Mouse (Mus musculus) forebrain, embryonic 14.5 days (tissue): Measurements from ENCODE around the gene Pakap. TPM values are rescaled to one million over a fixed set of nuclear protein-coding genes. Genes with fewer than 3 reads are reported as not detected.

Experiments
- ATAC-seq: fragments of 200-750 bp; cut with Nextera tagmentation; 2 replicates; pipeline ENCODE4 v1.8.0; 2017; ENCODE audit warnings: mild to moderate bottlenecking, moderate library complexity
- DNase-seq: peaks from one replicate; pipeline ENCODE4 v3.0.0-alpha.2; 2015; ENCODE audit warnings: low spot score
- H3K27ac ChIP-seq: fragments of 300-500 bp; sonication (generic); 2 replicates; pipeline ENCODE4 v1.5.1; 2014; ENCODE audit warnings: low read depth, mild to moderate bottlenecking, control low read depth, low read length, moderate library complexity
- H3K27me3 ChIP-seq: fragments of 300-500 bp; sonication (generic); replicated peaks from 2 replicates; pipeline ENCODE4 v1.6.1; 2014; ENCODE audit warnings: low read length, control low read depth, mixed read lengths; ENCODE audit not compliant: control insufficient read depth, insufficient read depth
- H3K36me3 ChIP-seq: fragments of 300-500 bp; sonication (generic); 2 replicates; pipeline ENCODE4 v1.6.1; 2014; ENCODE audit warnings: low read length, control low read depth; ENCODE audit not compliant: control insufficient read depth, insufficient read depth
- H3K4me1 ChIP-seq: fragments of 300-500 bp; sonication (generic); 2 replicates; pipeline ENCODE4 v1.6.1; 2014; ENCODE audit warnings: antibody characterized with exemption, low read length, control low read depth; ENCODE audit not compliant: control insufficient read depth, insufficient read depth
- H3K4me2 ChIP-seq: fragments of 300-500 bp; sonication (generic); 2 replicates; pipeline ENCODE4 v1.6.1; 2014; ENCODE audit warnings: mild to moderate bottlenecking, control low read depth, low read length
- H3K4me3 ChIP-seq: fragments of 300-500 bp; sonication (generic); 2 replicates; pipeline ENCODE4 v1.5.1; 2014; ENCODE audit warnings: low read depth, low read length, control low read depth
- H3K9ac ChIP-seq: fragments of 300-500 bp; sonication (generic); 2 replicates; pipeline ENCODE4 v1.6.1; 2014; ENCODE audit warnings: mild to moderate bottlenecking, low read length, control low read depth, moderate library complexity
- H3K9me3 ChIP-seq: fragments of 300-500 bp; sonication (generic); replicated peaks from 2 replicates; pipeline ENCODE4 v1.6.1; 2016; ENCODE audit warnings: low read length, control low read depth, mixed read lengths; ENCODE audit not compliant: control insufficient read depth
- WGBS: fragments of 180-500 bp; shearing (Covaris S2); extraction: QIAGEN DNeasy Blood & Tissue Kit; methylation state at CpG from one replicate; pipeline ENCODE4 v1.1.7; 2014; 5-methylcytosine and 5-hydroxymethylcytosine counted together
- polyA plus RNA-seq: library from polyadenylated mRNA; unstranded; fragments of >200 nt; fragmentation: Nextera tagmentation; extraction: Ambion mirVana; gene quantifications from 2 replicates; pipeline ENCODE4 v1.2.1, GENCODE M21; 2014

Gene Pakap
- polyA plus RNA-seq, 1 experiment from 2014 or later: 4.1 TPM

DNA sequence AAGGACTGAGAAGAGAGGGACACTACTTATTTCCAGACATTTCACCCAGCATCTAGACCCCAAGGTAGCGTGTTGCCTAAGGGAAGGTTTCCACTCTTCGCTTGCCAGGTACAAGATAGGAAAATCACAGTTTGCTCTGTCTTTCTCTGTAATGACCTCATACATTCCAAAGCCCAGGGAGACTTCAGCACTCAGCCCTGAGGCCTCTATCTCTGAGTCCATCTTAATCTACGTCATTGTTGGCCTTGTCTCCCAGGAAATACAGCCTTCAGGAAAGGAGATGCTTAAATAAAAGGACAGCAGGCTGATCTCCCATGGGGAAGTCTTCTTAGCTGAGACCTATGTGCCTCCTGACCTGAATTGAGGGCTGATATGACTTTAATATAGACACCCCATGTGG lies 234.4 kb downstream of the Pakap start:
- no peaks in the 10 kb centered on the region for H3K36me3 ChIP-seq
- no peaks in the 10 kb centered on the region for H3K27me3 ChIP-seq
- H3K4me3 ChIP-seq: no peak overlapping the region
- no peak overlapping the region for H3K9ac ChIP-seq
- DNase-seq (no peak), ATAC-seq (no peak)
- no peaks in the 10 kb centered on the region; the same call in 1 of the 2 replicates for H3K4me1 ChIP-seq
- H3K9me3 ChIP-seq: no peaks in the 10 kb centered on the region
- H3K27ac ChIP-seq: no peak overlapping the region
- WGBS: 86% methylated on average over 3 of the region's 3 CpGs
- H3K4me2 ChIP-seq: no peak overlapping the region

DNA sequence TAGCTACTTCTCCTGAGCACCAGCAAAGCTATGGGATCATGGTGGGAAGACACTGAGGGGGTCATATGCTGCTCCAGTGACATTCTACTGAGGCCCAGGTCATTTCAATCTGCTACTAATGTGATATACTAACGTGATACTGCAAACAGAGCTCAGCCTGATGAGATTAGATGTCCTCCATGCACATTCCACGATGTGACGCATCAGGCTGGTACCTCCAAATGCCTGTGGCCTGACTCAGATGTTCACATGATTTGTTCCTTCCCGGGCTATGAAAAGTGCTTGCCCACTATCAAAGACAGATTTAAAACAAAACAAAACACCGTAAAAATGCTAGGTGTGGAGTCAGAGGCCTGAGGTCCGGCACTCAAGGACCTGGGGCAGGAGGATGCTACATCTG lies 236.9 kb downstream of the Pakap start:
- 84% methylated on average over 6 of the region's 6 CpGs for WGBS
- no peak overlapping the region for H3K4me3 ChIP-seq
- H3K9me3 ChIP-seq: no peaks in the 10 kb centered on the region
- H3K4me1 ChIP-seq: no peaks in the 10 kb centered on the region
- H3K27me3 ChIP-seq: no peaks in the 10 kb centered on the region
- ATAC-seq (no peak), DNase-seq (no peak)
- no peak overlapping the region for H3K9ac ChIP-seq
- no peak overlapping the region for H3K4me2 ChIP-seq
- no peaks in the 10 kb centered on the region for H3K36me3 ChIP-seq
- no peak overlapping the region for H3K27ac ChIP-seq

DNA sequence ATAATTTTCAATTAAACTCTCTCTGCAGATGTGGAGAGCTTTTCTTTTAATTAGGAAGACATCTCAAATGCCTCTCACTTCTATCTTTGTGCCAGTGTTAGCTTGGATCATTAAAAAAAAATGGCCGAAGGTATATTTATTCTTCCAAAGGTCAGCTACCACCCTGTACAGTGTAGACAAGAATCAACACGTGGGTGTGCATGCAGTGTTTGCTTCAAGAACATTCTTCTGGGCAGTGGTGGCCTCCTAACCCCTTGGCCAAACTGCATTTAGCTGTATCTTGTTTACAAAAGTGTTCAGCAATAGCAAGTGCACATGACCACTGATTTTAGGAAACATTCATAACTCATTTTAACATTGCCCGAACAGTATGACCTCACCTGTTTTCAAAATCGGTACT lies 241.5 kb downstream of the Pakap start:
- Histone ChIP-seq H3K27me3 (no peaks in the 10 kb centered on the region), H3K9ac (no peak overlapping the region), H3K4me2 (no peak overlapping the region), H3K9me3 (no peaks in the 10 kb centered on the region), H3K36me3 (no peaks in the 10 kb centered on the region), H3K4me1 (no peaks in the 10 kb centered on the region), H3K4me3 (no peak overlapping the region), H3K27ac (no peak overlapping the region)
- no peak for ATAC-seq
- WGBS: 92% methylated on average over 4 of the region's 4 CpGs
- DNase-seq: no peak

DNA sequence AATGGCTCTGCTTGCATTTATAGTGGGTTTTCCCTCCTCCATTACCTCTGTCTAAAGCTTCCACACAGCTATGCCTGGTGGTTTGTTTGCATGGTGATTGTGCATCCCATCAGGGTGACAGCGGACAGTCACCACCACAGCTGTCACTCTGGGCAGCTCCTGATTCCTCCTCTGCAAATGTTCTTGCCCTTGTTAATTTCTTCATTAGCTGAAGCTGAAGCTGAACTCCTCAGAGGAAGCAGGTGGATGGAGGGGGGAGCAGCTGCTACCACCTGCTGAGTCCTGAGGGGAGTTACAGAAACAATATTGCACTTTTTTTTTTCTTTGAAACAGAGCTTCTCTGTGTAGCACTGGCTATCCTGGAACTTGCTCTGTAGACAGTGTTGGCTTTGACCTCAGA lies 244.1 kb downstream of the Pakap start:
- H3K4me1 ChIP-seq: no peaks in the 10 kb centered on the region
- ATAC-seq (no peak), DNase-seq (no peak)
- no peaks in the 10 kb centered on the region for H3K27me3 ChIP-seq
- WGBS: 82% methylated on average over 1 of the region's 1 CpGs
- H3K4me3 ChIP-seq: no peak overlapping the region
- H3K36me3 ChIP-seq: no peaks in the 10 kb centered on the region
- H3K9ac ChIP-seq: no peak overlapping the region
- no peak overlapping the region for H3K4me2 ChIP-seq
- no peaks in the 10 kb centered on the region for H3K9me3 ChIP-seq
- H3K27ac ChIP-seq: no peak overlapping the region

DNA sequence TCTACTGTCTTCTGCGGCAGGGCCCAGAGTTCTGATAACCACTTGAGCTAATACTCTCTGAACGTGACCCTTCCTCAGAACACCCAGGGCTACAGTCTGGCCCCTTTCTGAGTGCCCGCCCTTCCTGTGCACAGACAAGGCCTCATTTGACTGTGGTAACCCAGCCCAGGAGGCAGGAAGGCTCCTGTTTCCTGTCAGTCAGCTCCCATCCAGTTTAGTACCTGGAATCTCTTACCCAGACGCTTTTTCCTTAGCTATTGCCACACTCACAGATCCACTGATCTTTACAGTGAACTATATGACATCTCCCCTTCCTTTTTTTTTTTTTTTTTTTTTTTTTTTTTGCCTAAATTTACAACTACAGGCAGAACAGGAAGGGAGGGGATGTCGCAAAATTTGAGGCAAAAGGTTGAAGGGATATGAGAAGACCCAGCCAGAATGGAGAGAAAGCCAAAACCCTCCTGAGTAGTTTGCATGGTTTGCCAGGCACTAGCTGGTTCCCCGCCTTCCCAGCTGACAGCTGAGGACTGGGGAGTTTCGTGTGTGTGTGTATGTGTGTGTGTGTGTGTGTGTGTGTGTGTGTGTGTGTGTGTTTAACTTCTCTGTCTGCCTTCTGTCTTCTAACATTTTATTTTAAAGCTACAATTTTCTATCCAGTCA lies 245.1 kb downstream of the Pakap start:
- no peak for ATAC-seq
- no peaks in the 10 kb centered on the region for H3K9me3 ChIP-seq
- no peak overlapping the region for H3K27ac ChIP-seq
- no peaks in the 10 kb centered on the region for H3K4me1 ChIP-seq
- 57% methylated on average over 7 of the region's 7 CpGs for WGBS
- H3K4me3 ChIP-seq: no peak overlapping the region
- H3K36me3 ChIP-seq: no peaks in the 10 kb centered on the region
- H3K4me2 ChIP-seq: no peak overlapping the region
- no peak overlapping the region for H3K9ac ChIP-seq
- H3K27me3 ChIP-seq: no peaks in the 10 kb centered on the region
- DNase-seq: no peak

DNA sequence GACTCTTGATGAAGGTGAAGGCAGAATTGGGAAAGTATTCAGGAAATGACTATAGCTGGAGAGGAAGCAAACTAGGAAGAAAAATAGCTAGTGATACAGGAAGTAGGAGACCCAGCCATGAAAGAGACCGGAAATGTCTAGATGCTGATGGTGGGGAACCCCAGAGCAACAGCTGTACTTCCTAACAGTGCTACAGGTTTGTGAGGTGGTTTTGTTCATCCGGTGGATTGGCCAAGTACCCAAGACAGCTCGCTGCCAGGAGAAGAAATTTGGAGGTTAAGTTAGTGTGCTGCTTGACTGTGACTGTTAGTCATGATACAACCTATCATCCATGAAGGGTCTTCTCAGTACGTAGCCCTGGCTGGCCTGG lies 245.6 kb downstream of the Pakap start:
- no peaks in the 10 kb centered on the region for H3K36me3 ChIP-seq
- 91% methylated on average over 4 of the region's 4 CpGs for WGBS
- DNase-seq (no peak), ATAC-seq (no peak)
- H3K4me3 ChIP-seq: no peak overlapping the region
- H3K4me2 ChIP-seq: no peak overlapping the region
- H3K4me1 ChIP-seq: no peaks in the 10 kb centered on the region
- no peaks in the 10 kb centered on the region for H3K9me3 ChIP-seq
- no peak overlapping the region for H3K9ac ChIP-seq
- no peaks in the 10 kb centered on the region for H3K27me3 ChIP-seq
- H3K27ac ChIP-seq: no peak overlapping the region

DNA sequence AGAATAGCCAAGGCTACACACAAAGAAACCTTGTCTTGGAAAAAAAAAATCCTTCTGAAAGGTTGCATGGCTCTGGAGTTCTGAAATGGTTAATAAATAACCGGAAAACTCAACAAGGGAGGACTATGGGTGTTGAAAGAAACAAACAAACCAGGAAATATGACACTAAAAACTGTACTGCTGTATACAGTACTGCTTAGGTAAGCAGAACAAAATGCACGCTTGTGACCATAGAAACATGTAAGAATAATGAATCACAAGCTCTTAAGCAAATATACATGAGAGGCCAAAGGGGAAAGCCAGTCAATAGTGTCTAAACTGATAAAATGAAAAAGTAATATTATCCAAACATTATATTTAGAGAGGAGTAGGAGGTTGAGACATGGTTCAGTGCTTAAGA lies 247.4 kb downstream of the Pakap start:
- H3K36me3 ChIP-seq: no peaks in the 10 kb centered on the region
- no peak overlapping the region for H3K4me2 ChIP-seq
- H3K27ac ChIP-seq: no peak overlapping the region
- H3K9me3 ChIP-seq: no peaks in the 10 kb centered on the region
- ATAC-seq: no peak
- no peaks in the 10 kb centered on the region for H3K4me1 ChIP-seq
- no peaks in the 10 kb centered on the region for H3K27me3 ChIP-seq
- H3K9ac ChIP-seq: no peak overlapping the region
- 89% methylated on average over 2 of the region's 2 CpGs for WGBS
- no peak for DNase-seq
- H3K4me3 ChIP-seq: no peak overlapping the region

DNA sequence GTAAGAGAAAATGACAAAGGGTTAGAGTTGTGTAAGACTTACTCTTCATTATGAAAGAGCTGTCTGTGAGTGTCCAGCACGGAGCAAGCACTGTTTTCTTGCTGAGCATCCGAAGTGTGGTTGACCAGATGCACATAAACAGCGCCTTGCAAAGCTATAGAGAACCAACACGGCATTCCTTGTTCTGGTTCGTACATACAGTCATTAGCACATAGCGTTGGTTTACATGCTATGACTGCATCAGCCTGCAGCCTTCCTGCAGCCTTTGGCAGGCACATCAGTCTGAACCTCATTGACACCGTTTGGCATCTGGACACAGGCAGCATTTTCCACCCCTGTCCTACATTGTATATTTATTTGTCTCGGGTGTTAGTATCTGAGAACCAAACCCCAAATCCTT lies 248.2 kb downstream of the Pakap start:
- H3K9me3 ChIP-seq: no peaks in the 10 kb centered on the region
- H3K36me3 ChIP-seq: no peaks in the 10 kb centered on the region
- ATAC-seq: no peak
- no peaks in the 10 kb centered on the region for H3K27me3 ChIP-seq
- no peaks in the 10 kb centered on the region for H3K4me1 ChIP-seq
- H3K9ac ChIP-seq: no peak overlapping the region
- no peak for DNase-seq
- no peak overlapping the region for H3K4me3 ChIP-seq
- H3K4me2 ChIP-seq: no peak overlapping the region
- no peak overlapping the region for H3K27ac ChIP-seq
- 93% methylated on average over 8 of the region's 8 CpGs for WGBS

DNA sequence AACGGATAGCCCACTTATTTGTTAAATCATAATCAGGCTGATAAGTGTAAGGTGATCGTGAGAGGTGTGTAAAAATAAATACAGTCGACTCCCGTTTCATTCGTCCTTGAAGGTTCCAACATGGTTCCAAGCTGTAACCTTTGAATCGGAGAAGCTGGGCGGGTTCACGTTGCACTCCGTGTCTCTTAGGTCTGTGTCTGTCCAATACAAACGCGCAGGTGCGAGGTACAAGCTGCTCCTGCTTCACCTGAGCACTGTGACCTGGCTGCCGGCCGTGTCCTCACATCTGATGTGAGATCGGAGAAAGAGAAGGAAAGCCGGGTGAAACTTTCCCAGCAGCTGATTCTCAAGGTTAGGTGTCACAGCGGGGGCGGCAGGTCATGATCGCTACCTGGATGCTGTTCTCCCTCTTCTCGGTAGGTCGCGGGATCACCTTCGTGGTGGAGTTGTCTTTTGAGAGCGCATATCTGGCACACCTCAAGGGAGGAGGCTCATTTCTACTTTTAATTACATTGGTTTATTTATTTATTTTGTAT lies 252.9 kb downstream of the Pakap start:
- ATAC-seq (no peak), DNase-seq (no peak)
- Histone ChIP-seq H3K4me3 (no peak overlapping the region), H3K4me2 (no peak overlapping the region), H3K27me3 (no peaks in the 10 kb centered on the region), H3K9ac (no peak overlapping the region), H3K4me1 (peaks cover 13% of the 10 kb centered on the region; the same call in 1 of the 2 replicates), H3K9me3 (no peaks in the 10 kb centered on the region), H3K36me3 (no peaks in the 10 kb centered on the region), H3K27ac (no peak overlapping the region)
- 91% methylated on average over 24 of the region's 24 CpGs for WGBS
